In genomic region chr4:63600786-63601185, GRCm38 (mm10) we compare ENCODE assay signal across 29 mouse cellular contexts. TPM values are rescaled to one million over a fixed set of nuclear protein-coding genes. Genes with fewer than 3 reads are reported as not detected.
DNase-seq lines count a peak whose midpoint lies in the region; ATAC-seq and TF ChIP-seq lines count a peak whose summit lies in the region.
"Had no signal": no experiment of that assay in that cellular context is flagged by ENCODE, and none has a peak within 500 bp of the region (broad histone marks: within the 10 kb centered on the region; RNA-seq: fewer than 3 reads in every experiment).

No protein-coding gene starts in this region.

- no peak overlapping the region for H3K9ac ChIP-seq in intestine, embryonic 16.5 days (ENCODE audit: low read depth, low read length)
- no peak overlapping the region for H3K9ac ChIP-seq in stomach, postnatal 0 days (ENCODE audit: low read length)
- H3K9ac ChIP-seq in midbrain, embryonic 14.5 days (replicated peaks; ENCODE audit: low read length), result no peak overlapping the region
- H3K9ac ChIP-seq: embryonic facial prominence, embryonic 15.5 days; forebrain, postnatal 0 days; limb, embryonic 13.5 days; liver, embryonic 13.5 days; lung, embryonic 15.5 days; midbrain, embryonic 15.5 days had no signal

- H3K9me3 ChIP-seq in intestine, embryonic 16.5 days (ENCODE audit: control insufficient read depth, low read length), result no peaks in the 10 kb centered on the region
- no peaks in the 10 kb centered on the region for H3K9me3 ChIP-seq in stomach, postnatal 0 days (ENCODE audit: control insufficient read depth, low read length)
- H3K9me3 ChIP-seq in midbrain, embryonic 14.5 days (ENCODE audit: control insufficient read depth, low read length), result no peaks in the 10 kb centered on the region
- H3K9me3 ChIP-seq: embryonic facial prominence, embryonic 15.5 days; forebrain, embryonic 10.5 days; heart, embryonic 10.5 days; limb, embryonic 13.5 days; liver, embryonic 13.5 days; lung, embryonic 15.5 days; midbrain, embryonic 15.5 days had no signal

- TF ChIP-seq EP300 in stomach, postnatal 0 days (optimal IDR thresholded peaks at IDR 0.05), result no peak

- peaks cover 9% of the 10 kb centered on the region for H3K4me1 ChIP-seq in intestine, embryonic 16.5 days (ENCODE audit: control insufficient read depth, insufficient read depth, low read length)
- H3K4me1 ChIP-seq in stomach, postnatal 0 days (replicated peaks; ENCODE audit: control insufficient read depth, insufficient read depth), result no peaks in the 10 kb centered on the region
- no peaks in the 10 kb centered on the region for H3K4me1 ChIP-seq in midbrain, embryonic 14.5 days (ENCODE audit: control insufficient read depth, insufficient read depth, low read length)
- H3K4me1 ChIP-seq: embryonic facial prominence, embryonic 15.5 days; forebrain, embryonic 10.5 days; limb, embryonic 13.5 days; liver, embryonic 13.5 days; lung, embryonic 15.5 days; midbrain, embryonic 15.5 days had no signal

- peak; percentile 6 for DNase-seq in lung, postnatal 36 days
- DNase-seq in lung, postnatal 10 days, result no peak
- DNase-seq in kidney, postnatal 25 days, result peak; percentile 41 to 84
- peak; percentile 70 for DNase-seq in stomach, postnatal 0 days (ENCODE audit: low spot score)
- no peak for DNase-seq in midbrain, embryonic 14.5 days
- DNase-seq in adrenal gland, adult (ENCODE audit: inconsistent age in 2 of 2, low spot score in 1 of 2), result no peak
- DNase-seq in gastrocnemius, postnatal 10 days, result no peak
- DNase-seq: B cell, adult 2 months; cerebellum, adult 18-20 months; cerebellum, postnatal 36 days; forebrain, postnatal 0 days; liver, embryonic 13.5 days; retina, postnatal 1 day; thymus, adult 2 months had no signal

- 61% methylated on average over 6 of the region's 6 CpGs for WGBS in intestine, embryonic 16.5 days
- WGBS in stomach, postnatal 0 days, result 64% methylated on average over 6 of the region's 6 CpGs
- 88% methylated on average over 6 of the region's 6 CpGs for WGBS in midbrain, embryonic 14.5 days

- peak; percentile 90 for ATAC-seq in intestine, embryonic 16.5 days
- ATAC-seq in stomach, postnatal 0 days (ENCODE audit: low FRiP score, low TSS enrichment), result peak; percentile 94
- no peak for ATAC-seq in midbrain, embryonic 14.5 days (ENCODE audit: low FRiP score, low TSS enrichment)
- ATAC-seq: forebrain, postnatal 0 days; midbrain, embryonic 15.5 days had no signal

- no peaks in the 10 kb centered on the region for H3K36me3 ChIP-seq in intestine, embryonic 16.5 days (ENCODE audit: control insufficient read depth, insufficient read depth, low read length)
- H3K36me3 ChIP-seq in stomach, postnatal 0 days (ENCODE audit: control insufficient read depth, insufficient read depth, low read length), result no peaks in the 10 kb centered on the region
- no peaks in the 10 kb centered on the region for H3K36me3 ChIP-seq in midbrain, embryonic 14.5 days (ENCODE audit: control insufficient read depth, insufficient read depth, low read length)
- H3K36me3 ChIP-seq: embryonic facial prominence, embryonic 15.5 days; forebrain, embryonic 10.5 days; heart, embryonic 10.5 days; limb, embryonic 13.5 days; liver, embryonic 13.5 days; lung, embryonic 15.5 days; midbrain, embryonic 15.5 days had no signal

- TF ChIP-seq CTCF in stomach, postnatal 0 days (IDR thresholded peaks at IDR 0.05; ENCODE audit: low read depth), result no peak

- no peaks in the 10 kb centered on the region for H3K27me3 ChIP-seq in intestine, embryonic 16.5 days (replicated peaks; ENCODE audit: control insufficient read depth, insufficient read depth, low read length)
- H3K27me3 ChIP-seq in stomach, postnatal 0 days (ENCODE audit: control insufficient read depth, insufficient read depth, low read length), result no peaks in the 10 kb centered on the region
- no peaks in the 10 kb centered on the region for H3K27me3 ChIP-seq in midbrain, embryonic 14.5 days (ENCODE audit: control insufficient read depth, insufficient read depth, low read length)
- H3K27me3 ChIP-seq: embryonic facial prominence, embryonic 15.5 days; limb, embryonic 13.5 days; liver, embryonic 13.5 days; lung, embryonic 15.5 days; midbrain, embryonic 15.5 days had no signal

- H3K4me2 ChIP-seq in intestine, embryonic 16.5 days (ENCODE audit: low read depth, low read length), result no peak overlapping the region
- H3K4me2 ChIP-seq in stomach, postnatal 0 days (replicated peaks; ENCODE audit: low read depth), result no peak overlapping the region
- no peak overlapping the region for H3K4me2 ChIP-seq in midbrain, embryonic 14.5 days (ENCODE audit: low read length)
- H3K4me2 ChIP-seq: embryonic facial prominence, embryonic 15.5 days; limb, embryonic 13.5 days; liver, embryonic 13.5 days; lung, embryonic 15.5 days; midbrain, embryonic 15.5 days had no signal

- H3K27ac ChIP-seq in intestine, embryonic 16.5 days (ENCODE audit: low read length), result no peak overlapping the region
- no peak overlapping the region for H3K27ac ChIP-seq in stomach, postnatal 0 days (replicated peaks)
- no peak overlapping the region for H3K27ac ChIP-seq in midbrain, embryonic 14.5 days (replicated peaks; ENCODE audit: low read depth, low read length)
- H3K27ac ChIP-seq: embryonic facial prominence, embryonic 15.5 days; forebrain, embryonic 10.5 days; heart, embryonic 10.5 days; limb, embryonic 13.5 days; liver, embryonic 13.5 days; lung, embryonic 15.5 days; midbrain, embryonic 15.5 days had no signal

- no peak overlapping the region for H3K4me3 ChIP-seq in intestine, embryonic 16.5 days (ENCODE audit: low read length)
- no peak overlapping the region for H3K4me3 ChIP-seq in stomach, postnatal 0 days (ENCODE audit: low read depth, low read length)
- no peak overlapping the region for H3K4me3 ChIP-seq in midbrain, embryonic 14.5 days (replicated peaks; ENCODE audit: low read depth, low read length)
- H3K4me3 ChIP-seq: embryonic facial prominence, embryonic 15.5 days; forebrain, embryonic 10.5 days; heart, embryonic 10.5 days; limb, embryonic 13.5 days; liver, embryonic 13.5 days; lung, embryonic 15.5 days; midbrain, embryonic 15.5 days had no signal

RNA-seq across cellular contexts. Expression of gene Gm11213, which starts 4.3 kb away (rescaled TPM):
- polyA plus RNA-seq in intestine, embryonic 16.5 days (2015; fragmentation: Nextera tagmentation; extraction: Ambion mirVana), result not detected in 2 replicates
- polyA plus RNA-seq in stomach, postnatal 0 days (2015; fragmentation: Nextera tagmentation; extraction: Ambion mirVana), result not detected in 2 replicates
- not detected in 2 replicates for polyA plus RNA-seq in midbrain, embryonic 14.5 days (2014; fragmentation: Nextera tagmentation; extraction: Ambion mirVana)
- total RNA-seq in gastrocnemius, postnatal 10 days (2021), result not detected
- total RNA-seq: adrenal gland, adult 18-20 months; adrenal gland, postnatal 4 days; forebrain, postnatal 0 days; gastrocnemius, postnatal 4 days; layer of hippocampus, postnatal 14 days; left cerebral cortex, postnatal 10 days; megakaryocyte progenitor cell, adult 5-6 weeks had no signal
- polyA plus RNA-seq: embryonic facial prominence, embryonic 15.5 days; forebrain, embryonic 10.5 days; forebrain, postnatal 0 days; heart, embryonic 10.5 days; heart, postnatal 0 days; hindbrain, embryonic 11.5 days; limb, embryonic 13.5 days; liver, embryonic 13.5 days; lung, embryonic 15.5 days; midbrain, embryonic 15.5 days; thymus, adult 2 months had no signal

RNA-seq across cellular contexts. Expression of gene Tex48, which starts 21.4 kb away (rescaled TPM):
- polyA plus RNA-seq in intestine, embryonic 16.5 days (2015; fragmentation: Nextera tagmentation; extraction: Ambion mirVana), result not detected in 2 replicates
- polyA plus RNA-seq in stomach, postnatal 0 days (2015; fragmentation: Nextera tagmentation; extraction: Ambion mirVana), result not detected in 2 replicates
- polyA plus RNA-seq in midbrain, embryonic 14.5 days (2014; fragmentation: Nextera tagmentation; extraction: Ambion mirVana), result not detected in 2 replicates
- total RNA-seq in gastrocnemius, postnatal 10 days (2021), result not detected
- total RNA-seq: adrenal gland, adult 18-20 months; adrenal gland, postnatal 4 days; forebrain, postnatal 0 days; gastrocnemius, postnatal 4 days; layer of hippocampus, postnatal 14 days; left cerebral cortex, postnatal 10 days; megakaryocyte progenitor cell, adult 5-6 weeks had no signal
- polyA plus RNA-seq: embryonic facial prominence, embryonic 15.5 days; forebrain, embryonic 10.5 days; forebrain, postnatal 0 days; heart, embryonic 10.5 days; heart, postnatal 0 days; hindbrain, embryonic 11.5 days; limb, embryonic 13.5 days; liver, embryonic 13.5 days; lung, embryonic 15.5 days; midbrain, embryonic 15.5 days had no signal

RNA-seq across cellular contexts. Expression of gene Tmem268, which starts 42.2 kb away (rescaled TPM):
- polyA plus RNA-seq in intestine, embryonic 16.5 days (2015; fragmentation: Nextera tagmentation; extraction: Ambion mirVana), result 15.9 and 18.6 TPM in 2 replicates
- 4.3 and 4.9 TPM in 2 replicates for polyA plus RNA-seq in stomach, postnatal 0 days (2015; fragmentation: Nextera tagmentation; extraction: Ambion mirVana)
- polyA plus RNA-seq in midbrain, embryonic 14.5 days (2014; fragmentation: Nextera tagmentation; extraction: Ambion mirVana), result 3.7 and 4.0 TPM in 2 replicates
- total RNA-seq in gastrocnemius, postnatal 10 days (2021), result 1 to 10 TPM; 7.9 to 8.8 TPM

RNA-seq across cellular contexts. Expression of gene Atp6v1g1, which starts 56.2 kb away (rescaled TPM):
- polyA plus RNA-seq in intestine, embryonic 16.5 days (2015; fragmentation: Nextera tagmentation; extraction: Ambion mirVana), result 335 TPM in 2 replicates
- 221 and 234 TPM in 2 replicates for polyA plus RNA-seq in stomach, postnatal 0 days (2015; fragmentation: Nextera tagmentation; extraction: Ambion mirVana)
- 451 and 485 TPM in 2 replicates for polyA plus RNA-seq in midbrain, embryonic 14.5 days (2014; fragmentation: Nextera tagmentation; extraction: Ambion mirVana)
- 100 to 1,000 TPM; 279 to 306 TPM for total RNA-seq in gastrocnemius, postnatal 10 days (2021)

Comparison
In these comparisons a context has a peak if more than half of its experiments do, and no peak if none do; other contexts are left out.
1. DNase-seq: peak in lung, postnatal 36 days (single experiment), kidney, postnatal 25 days (2 of 2) and stomach, postnatal 0 days (single experiment); none in lung, postnatal 10 days (single experiment), midbrain, embryonic 14.5 days (single experiment), adrenal gland, adult (0 of 2) and gastrocnemius, postnatal 10 days (single experiment).